Mouse (Mus musculus): ENCODE data around the gene Ssbp2. TPM values are rescaled to one million over a fixed set of nuclear protein-coding genes. Genes with fewer than 3 reads are reported as not detected.
A peak's percentile ranks its signal among the peaks of the same experiment; 100 is the strongest.

Ssbp2 gene
- polyA plus RNA-seq, 1 experiment: 7.2 TPM

GRCm38 (mm10) chr13:91695406-91695805 is 235.3 kb downstream of the Ssbp2 start:
- no peaks in the 10 kb centered on the region for H3K27me3 ChIP-seq (ENCODE audit: control insufficient read depth, insufficient read depth, low read length)
- H3K4me3 ChIP-seq (ENCODE audit: extremely low read depth, insufficient read depth, insufficient read length): no peak overlapping the region
- TF ChIP-seq CTCF (IDR thresholded peaks at IDR 0.05; ENCODE audit: extremely low read depth, insufficient read depth, insufficient read length, insufficient replicate concordance) (no peak), POLR2A (IDR thresholded peaks at IDR 0.05; ENCODE audit: low read depth, low read length) (no peak)
- WGBS: 93% methylated on average over 2 of the region's 2 CpGs
- H3K36me3 ChIP-seq (ENCODE audit: control insufficient read depth, insufficient read depth, low read length): no peaks in the 10 kb centered on the region; the same call in 1 of the 2 replicates
- DNase-seq (ENCODE audit: low read depth in 1 of 2, low spot score in 2 of 2): no peak
- H3K4me1 ChIP-seq (ENCODE audit: control insufficient read depth, insufficient read depth, insufficient read length): no peaks in the 10 kb centered on the region
- H3K27ac ChIP-seq (ENCODE audit: insufficient read depth, low read length): no peak overlapping the region

GRCm38 (mm10) chr13:91696109-91696645 is 236.1 kb downstream of the Ssbp2 start:
- no peak overlapping the region for H3K4me3 ChIP-seq (ENCODE audit: extremely low read depth, insufficient read depth, insufficient read length)
- H3K27me3 ChIP-seq (ENCODE audit: control insufficient read depth, insufficient read depth, low read length): no peaks in the 10 kb centered on the region
- H3K4me1 ChIP-seq (ENCODE audit: control insufficient read depth, insufficient read depth, insufficient read length): no peaks in the 10 kb centered on the region
- TF ChIP-seq POLR2A (IDR thresholded peaks at IDR 0.05; ENCODE audit: low read depth, low read length) (no peak), CTCF (IDR thresholded peaks at IDR 0.05; ENCODE audit: extremely low read depth, insufficient read depth, insufficient read length, insufficient replicate concordance) (no peak)
- no peak overlapping the region for H3K27ac ChIP-seq (ENCODE audit: insufficient read depth, low read length)
- H3K36me3 ChIP-seq (ENCODE audit: control insufficient read depth, insufficient read depth, low read length): no peaks in the 10 kb centered on the region; the same call in 1 of the 2 replicates
- 72% methylated on average over 2 of the region's 2 CpGs for WGBS
- DNase-seq (ENCODE audit: low read depth in 1 of 2, low spot score in 2 of 2): no peak

GRCm38 (mm10) chr13:91697011-91697410 is 236.9 kb downstream of the Ssbp2 start:
- TF ChIP-seq CTCF (IDR thresholded peaks at IDR 0.05; ENCODE audit: extremely low read depth, insufficient read depth, insufficient read length, insufficient replicate concordance): no peak
- no peak for TF ChIP-seq POLR2A (IDR thresholded peaks at IDR 0.05; ENCODE audit: low read depth, low read length)
- no peaks in the 10 kb centered on the region; the same call in 1 of the 2 replicates for H3K36me3 ChIP-seq (ENCODE audit: control insufficient read depth, insufficient read depth, low read length)
- H3K4me1 ChIP-seq (ENCODE audit: control insufficient read depth, insufficient read depth, insufficient read length): no peaks in the 10 kb centered on the region; the same call in 1 of the 2 replicates
- peak; percentile 9 to 18 for DNase-seq (ENCODE audit: low read depth in 1 of 2, low spot score in 2 of 2)
- no peak overlapping the region for H3K27ac ChIP-seq (ENCODE audit: insufficient read depth, low read length)
- H3K27me3 ChIP-seq (ENCODE audit: control insufficient read depth, insufficient read depth, low read length): no peaks in the 10 kb centered on the region
- no peak overlapping the region for H3K4me3 ChIP-seq (ENCODE audit: extremely low read depth, insufficient read depth, insufficient read length)
- WGBS: 51% methylated on average over 3 of the region's 3 CpGs

DNA sequence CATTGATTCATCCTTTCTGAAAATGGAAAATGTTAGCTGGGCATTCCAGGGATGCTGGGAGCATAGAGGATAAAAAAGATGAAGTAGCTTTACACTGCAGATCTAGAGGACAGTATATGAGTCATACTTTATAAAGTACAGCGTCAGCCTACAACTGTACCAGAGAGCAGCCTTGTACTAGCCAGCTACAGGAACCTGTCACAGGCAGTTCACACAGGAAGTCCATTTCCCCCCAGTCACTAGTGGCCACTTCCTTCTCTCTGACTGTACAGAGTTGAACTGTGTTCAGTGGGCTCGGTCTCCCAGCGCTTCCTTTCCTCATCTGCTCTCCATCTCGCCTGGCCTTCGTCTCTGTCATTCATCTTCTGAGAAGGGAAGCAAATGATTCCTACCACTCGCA is 242.3 kb downstream of the Ssbp2 start:
- peak; percentile 15 to 28 for DNase-seq (ENCODE audit: low read depth in 1 of 2, low spot score in 2 of 2)
- no peak for TF ChIP-seq POLR2A (IDR thresholded peaks at IDR 0.05; ENCODE audit: low read depth, low read length)
- no peaks in the 10 kb centered on the region; the same call in 1 of the 2 replicates for H3K36me3 ChIP-seq (ENCODE audit: control insufficient read depth, insufficient read depth, low read length)
- no peaks in the 10 kb centered on the region for H3K27me3 ChIP-seq (ENCODE audit: control insufficient read depth, insufficient read depth, low read length)
- no peak overlapping the region for H3K4me3 ChIP-seq (ENCODE audit: extremely low read depth, insufficient read depth, insufficient read length)
- no peak overlapping the region for H3K27ac ChIP-seq (ENCODE audit: insufficient read depth, low read length)
- 18% methylated on average over 6 of the region's 6 CpGs for WGBS
- peaks cover 3% of the 10 kb centered on the region for H3K4me1 ChIP-seq (ENCODE audit: control insufficient read depth, insufficient read depth, insufficient read length)

GRCm38 (mm10) chr13:91719487-91719886 is 259.4 kb downstream of the Ssbp2 start:
- no peak for DNase-seq (ENCODE audit: low read depth in 1 of 2, low spot score in 2 of 2)
- TF ChIP-seq POLR2A (IDR thresholded peaks at IDR 0.05; ENCODE audit: low read depth, low read length) (no peak), CTCF (IDR thresholded peaks at IDR 0.05; ENCODE audit: extremely low read depth, insufficient read depth, insufficient read length, insufficient replicate concordance) (no peak)
- H3K27ac ChIP-seq (ENCODE audit: insufficient read depth, low read length): no peak overlapping the region
- H3K4me3 ChIP-seq (ENCODE audit: extremely low read depth, insufficient read depth, insufficient read length): no peak overlapping the region
- no peaks in the 10 kb centered on the region for H3K36me3 ChIP-seq (ENCODE audit: control insufficient read depth, insufficient read depth, low read length)
- no peaks in the 10 kb centered on the region for H3K4me1 ChIP-seq (ENCODE audit: control insufficient read depth, insufficient read depth, insufficient read length)
- H3K27me3 ChIP-seq (ENCODE audit: control insufficient read depth, insufficient read depth, low read length): no peaks in the 10 kb centered on the region
- WGBS: 93% methylated on average over 6 of the region's 6 CpGs

GRCm38 (mm10) chr13:91723108-91723735 is 263.1 kb downstream of the Ssbp2 start:
- H3K36me3 ChIP-seq (ENCODE audit: control insufficient read depth, insufficient read depth, low read length): no peaks in the 10 kb centered on the region
- H3K27ac ChIP-seq (ENCODE audit: insufficient read depth, low read length): no peak overlapping the region
- H3K27me3 ChIP-seq (ENCODE audit: control insufficient read depth, insufficient read depth, low read length): no peaks in the 10 kb centered on the region
- H3K4me1 ChIP-seq (ENCODE audit: control insufficient read depth, insufficient read depth, insufficient read length): no peaks in the 10 kb centered on the region
- TF ChIP-seq POLR2A (IDR thresholded peaks at IDR 0.05; ENCODE audit: low read depth, low read length) (no peak), CTCF (IDR thresholded peaks at IDR 0.05; ENCODE audit: extremely low read depth, insufficient read depth, insufficient read length, insufficient replicate concordance) (no peak)
- no peak for DNase-seq (ENCODE audit: low read depth in 1 of 2, low spot score in 2 of 2)
- H3K4me3 ChIP-seq (ENCODE audit: extremely low read depth, insufficient read depth, insufficient read length): no peak overlapping the region
- 73% methylated on average over 8 of the region's 8 CpGs for WGBS

DNA sequence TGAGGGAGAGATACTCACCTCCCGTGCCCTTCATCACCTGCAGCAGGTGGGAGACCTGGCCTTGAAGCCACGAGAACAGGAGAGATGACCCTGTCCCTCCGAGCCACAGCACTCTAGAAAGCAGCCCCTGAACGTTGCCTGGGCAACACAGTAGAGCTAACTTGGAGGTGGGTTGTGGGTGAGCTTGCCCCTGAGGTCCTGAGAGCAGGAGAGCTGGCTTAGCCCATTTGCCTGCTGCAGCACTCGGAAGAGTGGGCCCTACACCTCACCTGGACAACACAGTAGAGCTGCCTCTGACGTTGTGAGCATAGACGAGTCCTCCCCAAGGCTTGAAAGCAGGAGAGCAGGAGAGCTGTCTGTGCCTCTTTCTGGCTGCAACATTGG is 263.6 kb downstream of the Ssbp2 start:
- no peak overlapping the region for H3K27ac ChIP-seq (ENCODE audit: insufficient read depth, low read length)
- no peaks in the 10 kb centered on the region for H3K36me3 ChIP-seq (ENCODE audit: control insufficient read depth, insufficient read depth, low read length)
- H3K4me3 ChIP-seq (ENCODE audit: extremely low read depth, insufficient read depth, insufficient read length): no peak overlapping the region
- DNase-seq (ENCODE audit: low read depth in 1 of 2, low spot score in 2 of 2): no peak
- TF ChIP-seq CTCF (IDR thresholded peaks at IDR 0.05; ENCODE audit: extremely low read depth, insufficient read depth, insufficient read length, insufficient replicate concordance) (no peak), POLR2A (IDR thresholded peaks at IDR 0.05; ENCODE audit: low read depth, low read length) (no peak)
- no peaks in the 10 kb centered on the region for H3K27me3 ChIP-seq (ENCODE audit: control insufficient read depth, insufficient read depth, low read length)
- H3K4me1 ChIP-seq (ENCODE audit: control insufficient read depth, insufficient read depth, insufficient read length): no peaks in the 10 kb centered on the region
- WGBS: 88% methylated on average over 7 of the region's 7 CpGs

Data from spleen, adult 2 months (tissue).